8 mouse cellular contexts compared by ENCODE assay signal in the genomic region with DNA sequence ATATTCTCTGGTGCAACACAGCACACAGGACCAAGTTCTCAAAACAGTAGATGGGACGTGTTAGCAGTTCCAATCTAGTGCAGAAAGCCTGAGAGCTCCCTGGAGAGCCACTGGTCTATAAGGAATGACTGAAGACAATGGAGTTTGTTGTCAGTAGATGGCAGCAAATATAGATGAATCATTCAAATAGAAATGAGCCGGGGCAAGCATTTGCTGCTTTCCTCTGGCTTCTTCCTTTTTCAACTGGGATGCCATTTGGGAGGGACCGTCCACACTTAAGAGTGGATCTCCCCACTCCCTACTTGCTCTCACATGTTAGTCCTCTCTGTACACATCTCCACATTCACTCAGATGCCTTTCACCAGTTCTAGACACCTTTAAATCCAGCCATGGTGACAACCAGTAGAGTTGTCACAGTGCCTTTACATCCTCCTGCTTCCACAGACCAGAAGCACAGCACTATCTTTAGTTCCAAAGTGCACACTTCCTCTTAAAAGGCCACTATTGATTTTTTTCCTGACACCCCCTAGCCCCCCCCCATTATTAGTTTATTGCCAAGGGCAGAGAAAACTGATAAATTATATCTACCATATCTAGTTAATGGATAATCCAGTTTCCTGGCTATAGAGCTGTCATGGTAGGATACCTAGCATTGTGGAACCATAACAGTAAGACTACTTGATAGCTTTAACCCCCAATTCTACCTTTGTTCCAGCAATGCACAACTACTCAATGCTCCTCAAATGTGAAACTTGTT.
DNase-seq lines count a peak whose midpoint lies in the region; ATAC-seq lines count a peak whose summit lies in the region.

No protein-coding gene starts in this region.

- H3K9ac ChIP-seq in neural tube, embryonic 15.5 days (replicated peaks): no peak overlapping the region

- peak; percentile 67 for DNase-seq in gastrocnemius, adult 18-20 months (ENCODE audit: low spot score)
- no peak for DNase-seq in gastrocnemius, postnatal 4 days (ENCODE audit: low spot score in 2 of 2)
- peak; percentile 6 to 8 for DNase-seq in urinary bladder, adult 18-20 months (ENCODE audit: low spot score in 2 of 2)
- DNase-seq in urinary bladder, adult 2 months (ENCODE audit: low spot score): no peak
- peak; percentile 24 to 44 for DNase-seq in heart, postnatal 36 days
- DNase-seq in naive thymus-derived CD4-positive, alpha-beta T cell, adult 2 months (ENCODE audit: low read depth): peak; percentile 66
- DNase-seq in spleen, adult 18-20 months: no peak

- no peak overlapping the region for H3K4me2 ChIP-seq in neural tube, embryonic 15.5 days

- ATAC-seq in neural tube, embryonic 15.5 days (ENCODE audit: low FRiP score): no peak

- H3K36me3 ChIP-seq in neural tube, embryonic 15.5 days: no peaks in the 10 kb centered on the region

- H3K9me3 ChIP-seq in neural tube, embryonic 15.5 days (replicated peaks): no peaks in the 10 kb centered on the region

- no peak overlapping the region for H3K27ac ChIP-seq in neural tube, embryonic 15.5 days (replicated peaks)

- H3K27me3 ChIP-seq in neural tube, embryonic 15.5 days (replicated peaks): no peaks in the 10 kb centered on the region

- intact Hi-C loops in heart, postnatal 36 days (cut with DNase I): loop anchor here (1.0 to 5.0 kb wide), 5 partner anchors 31 to 314 kb away; no protein-coding TSS in a partner anchor

- H3K4me3 ChIP-seq in neural tube, embryonic 15.5 days (replicated peaks): no peak overlapping the region

- peaks cover 8% of the 10 kb centered on the region; the same call in 1 of the 2 replicates for H3K4me1 ChIP-seq in neural tube, embryonic 15.5 days

- WGBS in neural tube, embryonic 15.5 days: 45% methylated on average over 3 of the region's 3 CpGs

Comparison
In these comparisons a context has a peak if more than half of its experiments do, and no peak if none do; other contexts are left out.
1. DNase-seq: peak in gastrocnemius, adult 18-20 months (single experiment), urinary bladder, adult 18-20 months (2 of 2), heart, postnatal 36 days (2 of 2) and naive thymus-derived CD4-positive, alpha-beta T cell, adult 2 months (single experiment); none in gastrocnemius, postnatal 4 days (0 of 2), urinary bladder, adult 2 months (single experiment) and spleen, adult 18-20 months (0 of 2).